Mouse (Mus musculus) layer of hippocampus, postnatal 14 days (tissue): ENCODE measurements around the gene Gtsf1l. TPM values are rescaled to one million over a fixed set of nuclear protein-coding genes. Genes with fewer than 3 reads are reported as not detected.
A peak's percentile ranks its signal among the peaks of the same experiment; 100 is the strongest.

ENCODE experiments used
- DNase-seq, 2 experiments: peaks; one replicate each; pipeline ENCODE4 v3.0.0; 2021 to 2022; ENCODE audit warnings: low spot score in 2 of 2, mixed read lengths in 1 of 2
- long read RNA-seq, 2 experiments: library from polyadenylated mRNA; stranded (forward); transcript quantifications; one replicate each; pipeline ENCODE4 v2.0.0; 2021
- total RNA-seq, 2 experiments: library from RNA; stranded (reverse); gene quantifications; 2 replicates each; pipeline ENCODE4 v1.2.3; 2021

Gene Gtsf1l
- not detected for total RNA-seq
- long read RNA-seq, experiment 1, result 0 reads
- long read RNA-seq, experiment 2, result 0 reads

- no peak for DNase-seq
These were observed at the start of gene Gtsf1l for GRCm38 (mm10) chr2:163087728-163088127. Gtsf1l (minus strand) TSS chr2:163087855.

- no peak for DNase-seq
These were observed 49.3 kb upstream of the Gtsf1l start for GRCm38 (mm10) chr2:163136996-163137395.

- no peak for DNase-seq
These were observed 48.3 kb upstream of the Gtsf1l start for GRCm38 (mm10) chr2:163135931-163136330.

GRCm38 (mm10) chr2:163132314-163132713, 44.7 kb upstream of the Gtsf1l start:
- DNase-seq, result peak in 1 of 2 experiments; percentile 9

GRCm38 (mm10) chr2:163130837-163131236, 43.2 kb upstream of the Gtsf1l start:
- DNase-seq, result no peak

DNA sequence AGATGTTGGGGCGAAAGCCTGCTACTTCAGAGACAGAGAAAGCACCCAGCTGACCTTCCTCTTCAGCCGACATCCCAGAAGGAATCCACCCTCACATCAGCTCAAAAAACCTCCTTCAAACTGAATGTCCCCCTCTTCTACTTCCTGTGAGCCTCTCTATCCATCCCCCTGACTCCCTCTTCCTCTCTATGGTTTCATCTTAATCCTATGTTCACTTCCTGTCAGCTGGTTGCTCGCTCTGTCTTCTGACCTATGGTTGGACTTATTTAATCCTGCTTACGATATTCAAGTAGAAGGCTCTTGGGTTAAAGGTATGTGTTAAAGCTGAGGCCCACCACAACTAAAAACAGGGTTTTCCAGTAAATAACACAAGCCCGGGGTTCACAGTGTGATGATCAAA, 35.8 kb upstream of the Gtsf1l start:
- no peak for DNase-seq

DNA sequence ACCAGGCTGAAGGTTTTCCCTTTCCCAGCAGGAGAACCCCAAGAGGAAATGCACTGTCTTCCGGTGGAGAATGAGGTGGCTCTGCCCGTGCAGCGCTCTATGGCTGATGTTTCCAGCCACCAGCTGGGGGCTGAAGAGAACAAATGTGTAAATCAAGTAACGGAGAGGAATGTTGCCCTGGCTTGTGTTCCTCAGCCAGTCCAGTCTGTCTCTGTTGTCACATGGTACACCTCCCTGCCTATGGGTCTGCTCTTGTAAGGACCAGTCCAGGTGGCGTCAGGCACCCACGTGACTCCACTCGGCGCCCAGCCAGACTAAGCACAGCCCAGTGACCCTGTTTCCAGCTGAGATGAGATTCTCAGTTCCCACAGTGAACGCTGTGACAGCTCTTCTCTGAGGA, 34.7 kb upstream of the Gtsf1l start:
- DNase-seq, result no peak

DNA sequence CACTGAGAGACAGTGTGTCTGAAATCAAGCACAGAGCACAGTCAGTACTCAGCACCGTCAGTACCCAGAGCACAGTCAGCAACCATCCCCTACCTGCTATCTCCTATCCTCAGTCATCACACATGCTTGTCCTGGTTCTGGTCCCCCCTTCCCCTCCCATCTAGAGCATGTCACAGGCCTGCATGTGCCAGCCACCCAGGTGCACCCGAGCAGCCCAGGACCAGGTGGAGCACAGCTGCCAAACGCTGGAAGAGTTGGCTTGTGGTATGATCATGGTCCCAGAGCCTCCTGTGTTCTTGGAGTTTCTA, 33.7 kb upstream of the Gtsf1l start:
- DNase-seq, result no peak

DNA sequence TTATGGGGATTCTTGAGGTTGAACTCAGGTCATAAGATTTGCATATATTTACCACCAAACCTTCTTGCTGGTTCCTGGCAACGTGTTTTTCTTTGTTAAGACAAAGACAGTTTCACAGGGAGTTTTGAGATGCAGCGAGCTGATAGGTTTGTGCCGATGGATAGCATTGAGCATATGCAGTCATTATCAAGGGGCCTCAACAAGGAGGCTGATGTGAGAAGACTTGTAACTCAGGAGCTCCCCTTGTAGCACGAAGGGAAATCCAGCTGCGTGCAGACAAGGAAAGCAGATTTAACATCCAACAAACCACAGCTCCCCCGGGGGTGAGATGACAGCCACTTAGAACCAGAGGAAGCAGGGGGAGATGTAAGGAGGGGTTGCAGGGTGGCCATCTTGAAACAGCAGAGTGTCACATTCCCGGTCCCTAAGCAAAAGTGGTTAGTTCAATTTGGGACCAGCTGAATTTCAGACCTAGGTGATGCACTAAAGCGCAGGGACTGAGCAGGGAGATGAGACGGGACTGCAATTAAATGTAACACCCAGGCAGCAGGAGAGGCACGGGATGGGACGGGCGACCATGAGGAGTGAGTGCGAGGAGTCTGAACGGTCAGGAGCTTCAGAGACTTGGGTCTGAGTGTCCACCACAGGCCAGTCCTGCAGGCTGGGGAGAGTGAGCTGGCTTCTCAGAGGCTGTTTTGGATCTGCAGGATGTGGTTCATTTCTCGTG, 33.1 kb upstream of the Gtsf1l start:
- DNase-seq, result no peak

- DNase-seq, result peak in 1 of 2 experiments; percentile 42
These were observed 24.0 kb upstream of the Gtsf1l start for GRCm38 (mm10) chr2:163111413-163112201.

- no peak for DNase-seq
These were observed 23.1 kb upstream of the Gtsf1l start for GRCm38 (mm10) chr2:163110706-163111105.

- DNase-seq, result no peak
These were observed 20.7 kb upstream of the Gtsf1l start for GRCm38 (mm10) chr2:163108385-163108784.

- DNase-seq, result no peak
These were observed 16.6 kb upstream of the Gtsf1l start for GRCm38 (mm10) chr2:163104086-163104770.

DNA sequence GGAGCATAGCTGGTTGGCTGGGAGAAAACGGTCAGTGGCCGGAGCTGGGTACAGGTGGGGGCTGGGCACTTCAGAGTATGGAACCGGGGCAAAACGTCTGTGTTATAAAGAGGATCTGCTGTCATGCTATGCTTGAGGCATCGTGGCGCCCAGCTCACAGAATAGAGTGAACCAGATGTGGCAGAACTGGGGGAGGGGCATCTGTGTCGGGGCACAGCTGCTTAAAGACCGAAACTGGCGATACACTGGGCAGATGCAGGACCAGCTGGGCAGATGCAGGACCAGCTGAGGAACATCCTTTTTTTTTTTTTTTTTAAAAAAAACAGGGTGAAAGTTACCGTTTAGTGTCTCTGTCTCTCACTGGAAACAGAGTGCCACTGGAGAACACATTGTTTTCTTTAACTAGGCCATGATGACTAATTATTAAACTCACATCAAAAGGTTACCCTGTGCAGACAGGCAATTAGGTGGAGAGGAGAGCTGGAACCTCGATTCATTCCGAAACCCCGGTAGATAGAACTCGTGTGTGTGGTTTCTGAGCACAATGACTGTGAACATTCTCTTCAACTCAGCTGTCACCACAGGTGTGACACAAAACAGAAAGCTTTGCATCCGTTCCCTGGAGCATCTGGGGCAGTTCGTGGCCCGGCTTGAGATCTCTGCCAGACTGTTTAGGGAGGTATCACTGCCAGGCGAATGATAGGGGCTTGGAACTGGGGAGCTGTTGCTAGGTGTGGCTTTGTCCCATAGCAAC, 15.4 kb upstream of the Gtsf1l start:
- DNase-seq, result no peak

DNA sequence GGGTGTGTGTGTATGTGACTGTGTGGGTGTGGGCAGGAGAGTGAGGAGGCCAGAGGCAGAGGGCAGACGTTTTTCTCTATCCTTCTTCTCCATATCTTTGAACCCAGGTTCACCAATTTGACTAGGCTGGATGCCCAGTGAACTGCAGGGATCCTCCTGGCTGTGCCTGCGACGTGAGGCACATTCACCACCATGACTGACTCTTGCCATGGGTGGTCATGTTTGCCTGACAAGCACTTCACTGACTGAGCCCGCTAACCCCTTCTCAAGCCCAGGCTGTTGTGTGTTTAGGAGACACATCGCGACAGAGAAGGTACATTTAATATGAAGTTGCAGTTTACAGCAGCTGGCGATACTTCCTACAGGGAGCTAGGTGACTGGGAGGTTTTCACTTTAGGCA, 14.6 kb upstream of the Gtsf1l start:
- no peak for DNase-seq

GRCm38 (mm10) chr2:163101646-163102203, 14.1 kb upstream of the Gtsf1l start:
- peak; percentile 66 to 68 for DNase-seq

DNA sequence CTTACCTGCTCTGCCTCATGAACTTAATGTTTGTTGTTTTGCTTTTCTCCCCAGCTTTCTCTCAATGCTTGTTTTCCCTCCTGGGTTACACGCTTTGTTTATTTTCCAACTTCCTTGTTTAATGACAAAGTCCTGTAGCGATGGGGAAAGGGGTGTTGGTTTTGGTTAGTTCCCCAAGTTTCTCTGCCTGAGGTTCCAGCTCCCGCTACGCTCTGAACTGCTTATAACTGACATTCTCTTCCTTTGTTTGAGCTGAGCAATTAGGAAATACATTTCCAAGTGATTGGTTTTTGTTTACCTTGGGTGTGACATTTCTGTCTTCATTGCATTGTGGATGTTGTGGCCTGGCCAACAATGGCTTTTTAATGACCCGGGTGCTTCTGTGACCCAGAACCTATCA, 12.9 kb upstream of the Gtsf1l start:
- no peak for DNase-seq

DNA sequence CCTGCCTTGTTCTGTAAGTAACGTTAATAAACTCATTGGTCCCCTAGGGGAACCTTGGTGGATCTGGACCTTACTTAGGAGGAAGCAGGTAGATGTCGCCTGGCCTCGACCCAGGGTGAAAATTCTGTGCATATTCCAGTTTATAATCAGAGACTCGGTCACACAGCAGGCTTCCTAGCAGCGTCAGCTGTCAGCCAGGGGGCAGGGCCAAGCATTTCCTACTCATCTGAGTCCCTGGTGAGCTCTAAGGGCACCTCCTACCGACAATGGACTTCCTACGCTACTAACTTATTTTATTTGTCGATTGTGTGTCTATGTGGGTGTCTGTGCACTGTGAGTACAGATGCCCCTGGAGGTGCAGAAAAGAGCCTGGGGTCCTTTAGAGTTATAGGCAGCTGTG, 12.3 kb upstream of the Gtsf1l start:
- DNase-seq, result no peak

DNA sequence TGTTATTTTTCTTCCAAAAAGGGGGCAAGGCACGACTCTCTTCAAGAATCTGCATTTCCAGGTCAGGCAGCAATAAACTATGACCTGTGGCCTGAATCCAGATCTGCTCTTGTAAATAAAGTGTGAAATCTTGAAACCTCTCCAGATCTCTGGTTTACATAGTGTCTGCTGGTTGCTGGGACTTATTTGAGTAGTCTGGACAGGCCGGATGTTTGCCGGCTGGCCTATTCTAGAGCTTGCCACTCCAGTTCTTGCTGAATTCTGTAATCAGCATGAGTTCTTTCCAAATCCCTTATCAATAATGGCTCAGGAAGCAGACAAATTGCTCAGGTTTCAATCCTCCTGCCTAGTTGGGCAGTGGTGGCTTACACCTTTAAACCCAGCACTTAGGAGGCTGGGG, 8.1 kb upstream of the Gtsf1l start:
- DNase-seq, result no peak

- DNase-seq, result no peak
These were observed 7.3 kb upstream of the Gtsf1l start for GRCm38 (mm10) chr2:163094909-163095308.
